Mouse (Mus musculus) MEL (cell line): Measurements from ENCODE around the gene Thsd4. TPM values are rescaled to one million over a fixed set of nuclear protein-coding genes. Genes with fewer than 3 reads are reported as not detected.

Experiments used
- DNase-seq: peaks from one replicate; pipeline ENCODE4 v3.0.0; 2011; ENCODE audit warnings: low read depth, low spot score
- H3K27ac ChIP-seq: 2 replicates; pipeline ENCODE4 v1.5.1; 2012; ENCODE audit warnings: low read depth, mild to moderate bottlenecking, control low read depth, low read length, moderate library complexity; ENCODE audit not compliant: control insufficient read depth
- H3K27me3 ChIP-seq, 2 experiments: fragments of 150-350 bp in 1 of 2; sonication (generic) in 1 of 2; 2 replicates each; pipeline ENCODE4 v1.6.1; 2012; ENCODE audit warnings: low read length in 2 of 2, mild to moderate bottlenecking in 2 of 2, improper control_type of control experiment in 1 of 2, moderate library complexity in 1 of 2; ENCODE audit not compliant: insufficient read depth in 2 of 2, control insufficient read depth in 1 of 2
- H3K36me3 ChIP-seq, 2 experiments: 2 replicates each; pipeline ENCODE4 v1.6.1; 2012 to 2014; ENCODE audit warnings: low read length in 2 of 2, improper control_type of control experiment in 1 of 2, inconsistent platforms in 1 of 2, mild to moderate bottlenecking in 1 of 2; ENCODE audit not compliant: insufficient read depth in 2 of 2, control insufficient read depth in 1 of 2
- H3K4me1 ChIP-seq, 2 experiments: fragments of 150-350 bp in 1 of 2; sonication (generic) in 1 of 2; 2 replicates each; pipeline ENCODE4 v1.6.1; 2012; ENCODE audit warnings: low read length in 2 of 2, improper control_type of control experiment in 1 of 2, mild to moderate bottlenecking in 1 of 2; ENCODE audit not compliant: insufficient read depth in 2 of 2, control insufficient read depth in 1 of 2
- H3K4me3 ChIP-seq, 2 experiments: fragments of 150-350 bp in 1 of 2; sonication (generic) in 1 of 2; 2 replicates each; pipeline ENCODE4 v1.5.1; 2012; ENCODE audit warnings: low read depth in 2 of 2, low read length in 2 of 2, mild to moderate bottlenecking in 2 of 2, moderate library complexity in 2 of 2, control low read depth in 1 of 2, improper control_type of control experiment in 1 of 2; ENCODE audit not compliant: control insufficient read depth in 1 of 2, insufficient read depth in 1 of 2
- H3K79me2 ChIP-seq: 2 replicates; pipeline ENCODE4 v1.6.1; 2012; ENCODE audit warnings: mild to moderate bottlenecking, low read length, moderate library complexity; ENCODE audit not compliant: control insufficient read depth, poor library complexity, insufficient read depth
- H3K9ac ChIP-seq: 2 replicates; pipeline ENCODE4 v1.6.1; 2012; ENCODE audit warnings: low read depth, mild to moderate bottlenecking, control low read depth, low read length, moderate library complexity; ENCODE audit not compliant: control insufficient read depth, poor library complexity, severe bottlenecking
- H3K9me3 ChIP-seq: fragments of 150-350 bp; sonication (generic); replicated peaks from 2 replicates; pipeline ENCODE4 v1.6.1; 2012; ENCODE audit warnings: mild to moderate bottlenecking, low read length, improper control_type of control experiment, moderate library complexity; ENCODE audit not compliant: insufficient read depth
- CHD2 ChIP-seq: IDR thresholded peaks from 2 replicates; pipeline ENCODE4 v1.6.1; 2011; ENCODE audit warnings: low read length, improper control_type of control experiment
- CTCF ChIP-seq, 3 experiments: IDR thresholded peaks in 2 of 3; conservative IDR thresholded peaks in 1 of 3; 2 replicates each; pipeline ENCODE4 v1.5.1; 2011 to 2012; ENCODE audit warnings: low read length in 3 of 3, low read depth in 2 of 3, mild to moderate bottlenecking in 2 of 3, improper control_type of control experiment in 1 of 3, inconsistent platforms in 1 of 3, mixed read lengths in 1 of 3, moderate library complexity in 1 of 3; ENCODE audit not compliant: control insufficient read depth in 1 of 3, insufficient read depth in 1 of 3, poor library complexity in 1 of 3, severe bottlenecking in 1 of 3
- ELF1 ChIP-seq: IDR thresholded peaks from 2 replicates; pipeline ENCODE4 v1.6.1; 2014; ENCODE audit warnings: low read depth, mild to moderate bottlenecking, inconsistent platforms, low read length, improper control_type of control experiment, moderate library complexity
- GATA1 ChIP-seq: IDR thresholded peaks from 2 replicates; pipeline ENCODE4 v1.6.1; 2011; ENCODE audit warnings: low read depth, low read length, improper control_type of control experiment
- MAFK ChIP-seq: IDR thresholded peaks from 2 replicates; pipeline ENCODE4 v1.6.1; 2011; ENCODE audit warnings: low read depth, mild to moderate bottlenecking, low read length, improper control_type of control experiment, borderline replicate concordance
- MEF2A ChIP-seq: IDR thresholded peaks from 2 replicates; pipeline ENCODE4 v1.6.1; 2014; ENCODE audit warnings: low read depth, mild to moderate bottlenecking, inconsistent platforms, low read length, improper control_type of control experiment; ENCODE audit not compliant: poor library complexity, insufficient replicate concordance, severe bottlenecking; ENCODE audit errors: extremely low read depth
- MYC ChIP-seq: IDR thresholded peaks from 2 replicates; pipeline ENCODE4 v1.6.1; 2011; ENCODE audit warnings: low read depth, mild to moderate bottlenecking, low read length, improper control_type of control experiment, moderate library complexity
- POLR2AphosphoS5 ChIP-seq: IDR thresholded peaks from 2 replicates; pipeline ENCODE4 v1.6.1; 2012; ENCODE audit warnings: low read depth, borderline replicate concordance, mild to moderate bottlenecking, inconsistent platforms, low read length, moderate library complexity, mixed read lengths
- RAD21 ChIP-seq: IDR thresholded peaks from 2 replicates; pipeline ENCODE4 v1.6.1; 2011; ENCODE audit warnings: mild to moderate bottlenecking, low read depth, low read length, improper control_type of control experiment
- SIN3A ChIP-seq: IDR thresholded peaks from 2 replicates; pipeline ENCODE4 v1.6.1; 2012; ENCODE audit warnings: low read length, improper control_type of control experiment, inconsistent platforms
- SMC3 ChIP-seq: IDR thresholded peaks from 2 replicates; pipeline ENCODE4 v1.6.1; 2011; ENCODE audit warnings: low read depth, low read length, improper control_type of control experiment
- TBP ChIP-seq: IDR thresholded peaks from 2 replicates; pipeline ENCODE4 v1.8.0; 2011; ENCODE audit warnings: low read depth, low read length, improper control_type of control experiment
- USF1 ChIP-seq: IDR thresholded peaks from 2 replicates; pipeline ENCODE4 v1.6.1; 2014; ENCODE audit warnings: low read depth, mild to moderate bottlenecking, inconsistent platforms, low read length, improper control_type of control experiment, moderate library complexity
- ZC3H11A ChIP-seq: IDR thresholded peaks from 2 replicates; pipeline ENCODE4 v1.6.1; 2012; ENCODE audit warnings: low read depth, mild to moderate bottlenecking, inconsistent platforms, low read length, improper control_type of control experiment
- polyA plus RNA-seq, 2 experiments: library from polyadenylated mRNA; stranded (reverse) in 1 of 2; unstranded in 1 of 2; fragments of >175 nt in 1 of 2; fragments of >200 nt in 1 of 2; gene quantifications; 2 replicates each; pipeline versions ENCODE4 v1.2.1 to v1.2.4; 2012; ENCODE audit warnings: low replicate concordance in 2 of 2, low read depth in 1 of 2; ENCODE audit not compliant: insufficient read length in 2 of 2, insufficient read depth in 1 of 2, missing spikeins in 1 of 2
- total RNA-seq: library from RNA; depleted of rRNA; stranded (reverse); fragments of 300-350 nt; gene quantifications from 2 replicates; pipeline ENCODE4 v1.2.3, GENCODE M21; 2012

Gene Thsd4
- total and polyA plus RNA-seq, 3 experiments: 0.08 TPM; not detected in 1

GRCm38 (mm10) chr9:60250403-60250802 lies 271.4 kb downstream of the Thsd4 start:
- no peaks in the 10 kb centered on the region; a peak in 1 of 4 replicates for H3K4me1 ChIP-seq
- no peaks in the 10 kb centered on the region for H3K79me2 ChIP-seq
- no peaks in the 10 kb centered on the region for H3K27me3 ChIP-seq
- H3K9me3 ChIP-seq: no peaks in the 10 kb centered on the region
- H3K4me3 ChIP-seq: no peak overlapping the region
- DNase-seq: no peak
- no peaks in the 10 kb centered on the region for H3K36me3 ChIP-seq
- no peak overlapping the region for H3K9ac ChIP-seq
- no peak overlapping the region for H3K27ac ChIP-seq
- TF ChIP-seq SMC3 (no peak), GATA1 (no peak)

- Histone ChIP-seq H3K9ac (no peak overlapping the region), H3K4me3 (no peak overlapping the region), H3K9me3 (no peaks in the 10 kb centered on the region), H3K79me2 (no peaks in the 10 kb centered on the region), H3K27ac (no peak overlapping the region), H3K4me1 (no peaks in the 10 kb centered on the region; a peak in 1 of 4 replicates), H3K36me3 (no peaks in the 10 kb centered on the region), H3K27me3 (no peaks in the 10 kb centered on the region)
- TF ChIP-seq POLR2AphosphoS5 (no peak), GATA1 (no peak), ZC3H11A (no peak), SMC3 (no peak), TBP (no peak)
- no peak for DNase-seq
These were observed 273.8 kb downstream of the Thsd4 start for GRCm38 (mm10) chr9:60247998-60248397.

- Histone ChIP-seq H3K9me3 (no peaks in the 10 kb centered on the region), H3K36me3 (no peaks in the 10 kb centered on the region), H3K4me3 (no peak overlapping the region), H3K9ac (no peak overlapping the region), H3K27me3 (no peaks in the 10 kb centered on the region), H3K27ac (no peak overlapping the region), H3K79me2 (no peaks in the 10 kb centered on the region), H3K4me1 (no peaks in the 10 kb centered on the region; a peak in 1 of 4 replicates)
- no peak for TF ChIP-seq CHD2
- TF ChIP-seq GATA1: no peak
- no peak for TF ChIP-seq ELF1
- peak; percentile 77 to 96 (median 89) for TF ChIP-seq CTCF (IDR thresholded peaks at IDR 0.05 in 2 of 3, conservative IDR thresholded peaks at IDR 0.05 in 1 of 3; ENCODE audit: control insufficient read depth in 1 of 3, insufficient read depth in 1 of 3, low read depth in 2 of 3, low read length in 3 of 3, poor library complexity in 1 of 3, severe bottlenecking in 1 of 3)
- no peak for TF ChIP-seq USF1
- peak; percentile 96 for TF ChIP-seq RAD21
- no peak for TF ChIP-seq MAFK
- TF ChIP-seq MEF2A: no peak
- TF ChIP-seq SIN3A: no peak
- TF ChIP-seq MYC: no peak
- peak; percentile 91 for TF ChIP-seq SMC3
- TF ChIP-seq ZC3H11A: peak; percentile 89
- peak; percentile 76 for DNase-seq
These were observed 276.9 kb downstream of the Thsd4 start for GRCm38 (mm10) chr9:60244943-60245342.
